ENCODE assay signal across 16 mouse cellular contexts in the genomic region with DNA sequence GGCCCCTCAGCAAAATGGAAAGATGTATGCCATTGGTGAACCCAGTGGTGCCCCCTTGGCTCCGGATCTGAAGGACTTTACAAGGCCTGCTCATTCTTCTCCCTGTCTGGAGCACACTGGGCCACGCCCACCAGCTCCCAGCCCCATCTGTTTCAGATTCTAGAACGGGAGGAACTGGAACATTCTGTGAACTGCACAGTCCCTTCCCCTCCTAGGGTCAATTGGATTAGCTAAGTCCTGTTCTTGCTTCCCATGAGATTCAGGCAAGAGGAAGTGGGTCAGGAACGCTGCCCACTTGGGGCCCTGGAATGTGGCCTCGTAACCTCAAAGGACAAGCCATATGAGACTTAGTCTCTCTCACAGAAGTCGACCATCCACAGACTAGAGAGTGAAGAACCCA. TPM values are rescaled to one million over a fixed set of nuclear protein-coding genes. Genes with fewer than 3 reads are reported as not detected.
A peak's percentile ranks its signal among the peaks of the same experiment; 100 is the strongest.
DNase-seq lines count a peak whose midpoint lies in the region; ATAC-seq and TF ChIP-seq lines count a peak whose summit lies in the region.
"Had no signal": no experiment of that assay in that cellular context is flagged by ENCODE, and none has a peak within 500 bp of the region (broad histone marks: within the 10 kb centered on the region; RNA-seq: fewer than 3 reads in every experiment).

No protein-coding gene starts in this region.

- WGBS in liver, postnatal 0 days (ENCODE audit: insufficient replicate concordance): 42% methylated on average over 6 of the region's 6 CpGs
- 53% methylated on average over 6 of the region's 6 CpGs for WGBS in liver, embryonic 11.5 days
- 81% methylated on average over 6 of the region's 6 CpGs for WGBS in hindbrain, postnatal 0 days

- H3K4me2 ChIP-seq in liver, postnatal 0 days (ENCODE audit: low read depth, low read length): no peak overlapping the region
- H3K4me2 ChIP-seq in liver, embryonic 11.5 days: no peak overlapping the region
- no peak overlapping the region for H3K4me2 ChIP-seq in hindbrain, postnatal 0 days (ENCODE audit: low read depth, low read length)
- H3K4me2 ChIP-seq: hindbrain, embryonic 15.5 days; liver, embryonic 12.5 days; midbrain, embryonic 12.5 days; neural tube, embryonic 13.5 days had no signal

- no peak overlapping the region for H3K4me3 ChIP-seq in liver, postnatal 0 days (ENCODE audit: low read depth, low read length)
- no peak overlapping the region for H3K4me3 ChIP-seq in liver, embryonic 11.5 days (ENCODE audit: low read depth, low read length)
- H3K4me3 ChIP-seq in hindbrain, postnatal 0 days (ENCODE audit: low read length): no peak overlapping the region
- H3K4me3 ChIP-seq: forebrain, embryonic 10.5 days; hindbrain, embryonic 15.5 days; liver, embryonic 12.5 days; midbrain, embryonic 12.5 days; neural tube, embryonic 13.5 days had no signal

- no peak for TF ChIP-seq EP300 in liver, postnatal 0 days (IDR thresholded peaks at IDR 0.05; ENCODE audit: low read depth)

- H3K27ac ChIP-seq in liver, postnatal 0 days (ENCODE audit: low read depth): 0 out of 2 replicates have a peak overlapping the region, but pooled peaks have one; percentile 44
- H3K27ac ChIP-seq in liver, embryonic 11.5 days (ENCODE audit: low read depth, low read length): no peak overlapping the region
- no peak overlapping the region for H3K27ac ChIP-seq in hindbrain, postnatal 0 days
- H3K27ac ChIP-seq: hindbrain, embryonic 15.5 days; midbrain, embryonic 12.5 days; neural tube, embryonic 13.5 days had no signal

- H3K9ac ChIP-seq in liver, postnatal 0 days (replicated peaks): no peak overlapping the region
- H3K9ac ChIP-seq in liver, embryonic 11.5 days (ENCODE audit: low read depth, low read length): no peak overlapping the region
- H3K9ac ChIP-seq in hindbrain, postnatal 0 days (replicated peaks; ENCODE audit: low read length): no peak overlapping the region
- H3K9ac ChIP-seq: hindbrain, embryonic 15.5 days; liver, embryonic 12.5 days; midbrain, embryonic 12.5 days; neural tube, embryonic 13.5 days had no signal

- ATAC-seq in liver, postnatal 0 days: peak; percentile 7; the same call in 1 of the 2 replicates
- ATAC-seq in liver, embryonic 11.5 days (replicated peaks; ENCODE audit: low FRiP score): no peak
- ATAC-seq in cerebellum, adult (ENCODE audit: insufficient number of reproducible peaks, low FRiP score, low TSS enrichment): no peak
- no peak for ATAC-seq in hindbrain, postnatal 0 days
- ATAC-seq: liver, embryonic 12.5 days had no signal

- H3K36me3 ChIP-seq in liver, postnatal 0 days (replicated peaks; ENCODE audit: insufficient read depth, low read length): no peaks in the 10 kb centered on the region
- no peaks in the 10 kb centered on the region for H3K36me3 ChIP-seq in liver, embryonic 11.5 days (ENCODE audit: control insufficient read depth, insufficient read depth, low read length)
- H3K36me3 ChIP-seq in hindbrain, postnatal 0 days (ENCODE audit: insufficient read depth, low read length): no peaks in the 10 kb centered on the region
- H3K36me3 ChIP-seq: G1E; hindbrain, embryonic 15.5 days; liver, embryonic 12.5 days; midbrain, embryonic 12.5 days; neural tube, embryonic 13.5 days had no signal

- no peaks in the 10 kb centered on the region for H3K27me3 ChIP-seq in liver, postnatal 0 days (ENCODE audit: insufficient read depth, low read length)
- H3K27me3 ChIP-seq in liver, embryonic 11.5 days (replicated peaks; ENCODE audit: control insufficient read depth, insufficient read depth, low read length): no peaks in the 10 kb centered on the region
- H3K27me3 ChIP-seq in hindbrain, postnatal 0 days (ENCODE audit: insufficient read depth, low read length): no peaks in the 10 kb centered on the region
- H3K27me3 ChIP-seq: hindbrain, embryonic 15.5 days; midbrain, embryonic 12.5 days; neural tube, embryonic 13.5 days had no signal

- DNase-seq in liver, postnatal 0 days: no peak
- DNase-seq in liver, embryonic 11.5 days (ENCODE audit: low spot score): no peak
- DNase-seq in heart, adult 9 months (ENCODE audit: low spot score in 2 of 2): peak; percentile 71 to 79
- DNase-seq in kidney, postnatal 14 days: peak; percentile 83
- no peak for DNase-seq in hindbrain, postnatal 0 days (ENCODE audit: low spot score)
- DNase-seq in left cerebral cortex, adult 9 months (ENCODE audit: low spot score in 2 of 2): no peak
- DNase-seq: adrenal gland, postnatal 10 days; layer of hippocampus, adult 9-11 months; thymus, adult 2 months had no signal

- no peaks in the 10 kb centered on the region for H3K9me3 ChIP-seq in liver, postnatal 0 days (ENCODE audit: low read length)
- no peaks in the 10 kb centered on the region for H3K9me3 ChIP-seq in liver, embryonic 11.5 days (ENCODE audit: control insufficient read depth, low read length)
- H3K9me3 ChIP-seq in hindbrain, postnatal 0 days (ENCODE audit: low read length): no peaks in the 10 kb centered on the region
- H3K9me3 ChIP-seq: forebrain, embryonic 10.5 days; G1E; hindbrain, embryonic 15.5 days; liver, embryonic 12.5 days; midbrain, embryonic 12.5 days; neural tube, embryonic 13.5 days had no signal

- peaks cover 2% of the 10 kb centered on the region for H3K4me1 ChIP-seq in liver, postnatal 0 days (ENCODE audit: insufficient read depth)
- no peaks in the 10 kb centered on the region; the same call in 1 of the 2 replicates for H3K4me1 ChIP-seq in liver, embryonic 11.5 days (replicated peaks; ENCODE audit: control insufficient read depth, insufficient read depth, low read length)
- H3K4me1 ChIP-seq in hindbrain, postnatal 0 days (ENCODE audit: insufficient read depth, low read length): no peaks in the 10 kb centered on the region
- H3K4me1 ChIP-seq: hindbrain, embryonic 15.5 days; liver, embryonic 12.5 days; midbrain, embryonic 12.5 days had no signal

- TF ChIP-seq CTCF in liver, postnatal 0 days (IDR thresholded peaks at IDR 0.05; ENCODE audit: low read depth): no peak
- TF ChIP-seq CTCF in hindbrain, postnatal 0 days (IDR thresholded peaks at IDR 0.05; ENCODE audit: low read depth): no peak

RNA-seq across cellular contexts. Expression of gene Col4a2, which starts 41.8 kb away (rescaled TPM):
- polyA plus RNA-seq in liver, postnatal 0 days (2015; fragmentation: Nextera tagmentation; extraction: Ambion mirVana): 8.0 and 9.7 TPM in 2 replicates
- polyA plus RNA-seq in liver, embryonic 11.5 days (2014; fragmentation: Nextera tagmentation; extraction: Ambion mirVana): 12.2 and 13.1 TPM in 2 replicates
- total RNA-seq in hindbrain, postnatal 0 days (2014; rRNA removed): 76.6 and 95.8 TPM in 2 replicates
- polyA plus RNA-seq in hindbrain, postnatal 0 days (2015; fragmentation: Nextera tagmentation; extraction: Ambion mirVana): 26.5 and 27.8 TPM in 2 replicates
- polyA plus RNA-seq: G1E had no signal

RNA-seq across cellular contexts. Expression of gene Col4a1, which starts 41.8 kb away (rescaled TPM):
- polyA plus RNA-seq in liver, postnatal 0 days (2015; fragmentation: Nextera tagmentation; extraction: Ambion mirVana): 15.8 and 22.6 TPM in 2 replicates
- polyA plus RNA-seq in liver, embryonic 11.5 days (2014; fragmentation: Nextera tagmentation; extraction: Ambion mirVana): 40.8 and 45.7 TPM in 2 replicates
- 203 and 254 TPM in 2 replicates for total RNA-seq in hindbrain, postnatal 0 days (2014; rRNA removed)
- polyA plus RNA-seq in hindbrain, postnatal 0 days (2015; fragmentation: Nextera tagmentation; extraction: Ambion mirVana): 46.4 and 55.6 TPM in 2 replicates
- polyA plus RNA-seq: G1E had no signal

Comparison
In these comparisons a context has a peak if more than half of its experiments do, and no peak if none do; other contexts are left out.
1. DNase-seq: peak in heart, adult 9 months (2 of 2) and kidney, postnatal 14 days (single experiment); none in liver, postnatal 0 days (single experiment), liver, embryonic 11.5 days (single experiment), hindbrain, postnatal 0 days (single experiment) and left cerebral cortex, adult 9 months (0 of 2).